Comparison of ENCODE assay signal across 11 mouse cellular contexts in genomic region chr1:33751283-33751682, GRCm38 (mm10). TPM values are rescaled to one million over a fixed set of nuclear protein-coding genes. Genes with fewer than 3 reads are reported as not detected.
A peak's percentile ranks its signal among the peaks of the same experiment; 100 is the strongest.
DNase-seq lines count a peak whose midpoint lies in the region; ATAC-seq lines count a peak whose summit lies in the region.
"Had no signal": no experiment of that assay in that cellular context is flagged by ENCODE, and none has a peak within 500 bp of the region (broad histone marks: within the 10 kb centered on the region; RNA-seq: fewer than 3 reads in every experiment).

No protein-coding gene starts in this region.

- peak; percentile 6 to 12 for DNase-seq in gastrocnemius, adult 8-10 months (ENCODE audit: low spot score in 2 of 2)
- DNase-seq in gastrocnemius, postnatal 10 days, result no peak
- peak; percentile 53 for DNase-seq in right cerebral cortex, adult 18-20 months
- DNase-seq in right cerebral cortex, postnatal 25 days, result no peak
- peak; percentile 31 for DNase-seq in skeletal muscle tissue, adult 2 months (ENCODE audit: low read depth, low spot score)
- DNase-seq in lung, adult 18-20 months, result no peak
- DNase-seq: thymus, adult 18-20 months had no signal

- no peaks in the 10 kb centered on the region for H3K36me3 ChIP-seq in hindbrain, embryonic 16.5 days (ENCODE audit: control insufficient read depth, insufficient read depth, low read length)

- no peaks in the 10 kb centered on the region; the same call in 1 of the 2 replicates for H3K4me1 ChIP-seq in hindbrain, embryonic 16.5 days (ENCODE audit: control insufficient read depth, insufficient read depth, low read depth, low read length)

- no peak overlapping the region for H3K4me3 ChIP-seq in hindbrain, embryonic 16.5 days (ENCODE audit: low read length)

- peak; percentile 80 for ATAC-seq in hindbrain, embryonic 16.5 days
- no peak for ATAC-seq in CD4-positive, CD25-positive, alpha-beta regulatory T cell, adult 4 months
- ATAC-seq: lung, postnatal 0 days had no signal

- no peak overlapping the region for H3K9ac ChIP-seq in hindbrain, embryonic 16.5 days (ENCODE audit: low read depth, low read length)

- H3K27me3 ChIP-seq in hindbrain, embryonic 16.5 days (replicated peaks; ENCODE audit: control insufficient read depth, insufficient read depth, low read length), result no peaks in the 10 kb centered on the region
- H3K27me3 ChIP-seq: CH12.LX had no signal

- no peaks in the 10 kb centered on the region for H3K9me3 ChIP-seq in hindbrain, embryonic 16.5 days (ENCODE audit: control insufficient read depth, low read length)

- 62% methylated on average over 10 of the region's 10 CpGs for WGBS in hindbrain, embryonic 16.5 days

- H3K27ac ChIP-seq in hindbrain, embryonic 16.5 days (ENCODE audit: low read depth, low read length), result no peak overlapping the region

- no peak overlapping the region for H3K4me2 ChIP-seq in hindbrain, embryonic 16.5 days (ENCODE audit: low read length)

RNA-seq across cellular contexts. Expression of gene Bag2, which starts 6.3 kb away (rescaled TPM):
- 10 to 100 TPM; 15.6 to 16.9 (median 16.1) TPM for total RNA-seq in gastrocnemius, adult 8-10 months (2022)
- total RNA-seq in gastrocnemius, postnatal 10 days (2021), result 10 to 100 TPM; 27.2 to 27.6 TPM
- polyA plus RNA-seq in hindbrain, embryonic 16.5 days (2015; fragmentation: Nextera tagmentation; extraction: Ambion mirVana), result 26.8 and 28.8 TPM in 2 replicates
- polyA plus RNA-seq in CD4-positive, CD25-positive, alpha-beta regulatory T cell, adult 4 months (2017; shearing (Covaris generic)), result 1 to 10 TPM in 1 of 2 experiments, under 1 TPM in 1; 0.91 to 2.3 TPM

RNA-seq across cellular contexts. Expression of gene Rab23, which starts 31.6 kb away (rescaled TPM):
- 1 to 10 TPM; 2.6 to 6.9 (median 3.8) TPM for total RNA-seq in gastrocnemius, adult 8-10 months (2022)
- 10 to 100 TPM in 1 of 2 experiments, 1 to 10 TPM in 1; 8.1 to 14.4 TPM for total RNA-seq in gastrocnemius, postnatal 10 days (2021)
- polyA plus RNA-seq in hindbrain, embryonic 16.5 days (2015; fragmentation: Nextera tagmentation; extraction: Ambion mirVana), result 29.2 and 30.0 TPM in 2 replicates
- polyA plus RNA-seq in CD4-positive, CD25-positive, alpha-beta regulatory T cell, adult 4 months (2017; shearing (Covaris generic)), result 1 to 10 TPM; 8.0 to 9.7 TPM

Comparison
In these comparisons a context has a peak if more than half of its experiments do, and no peak if none do; other contexts are left out.
1. DNase-seq: peak in gastrocnemius, adult 8-10 months (2 of 2), right cerebral cortex, adult 18-20 months (single experiment) and skeletal muscle tissue, adult 2 months (single experiment); none in gastrocnemius, postnatal 10 days (single experiment), right cerebral cortex, postnatal 25 days (single experiment) and lung, adult 18-20 months (0 of 2).